Mouse (Mus musculus) neural tube, embryonic 11.5 days (tissue): ENCODE results near the gene Tob2. TPM values are rescaled to one million over a fixed set of nuclear protein-coding genes. Genes with fewer than 3 reads are reported as not detected.

Source experiments
- ATAC-seq: fragments of 200-750 bp; cut with Nextera tagmentation; 2 replicates; pipeline ENCODE4 v1.8.0; 2017; ENCODE audit warnings: moderate number of reproducible peaks, mild to moderate bottlenecking, moderate TSS enrichment, moderate library complexity; ENCODE audit not compliant: insufficient read depth, low FRiP score, low TSS enrichment
- DNase-seq: peaks from one replicate; pipeline ENCODE4 v3.0.0-alpha.2; 2015; ENCODE audit warnings: low spot score
- H3K27ac ChIP-seq: fragments of 300-500 bp; sonication (generic); 2 replicates; pipeline ENCODE4 v1.5.1; 2014; ENCODE audit warnings: low read depth, mild to moderate bottlenecking, low read length
- H3K27me3 ChIP-seq: fragments of 300-500 bp; sonication (generic); 2 replicates; pipeline ENCODE4 v1.6.1; 2014; ENCODE audit warnings: mild to moderate bottlenecking, low read length, mixed read lengths; ENCODE audit not compliant: control insufficient read depth, insufficient read depth
- H3K36me3 ChIP-seq: fragments of 300-500 bp; sonication (generic); 2 replicates; pipeline ENCODE4 v1.6.1; 2014; ENCODE audit warnings: mild to moderate bottlenecking, low read length, moderate library complexity, mixed read lengths; ENCODE audit not compliant: control insufficient read depth, insufficient read depth
- H3K4me1 ChIP-seq: fragments of 300-500 bp; sonication (generic); 2 replicates; pipeline ENCODE4 v1.6.1; 2014; ENCODE audit warnings: low read length, mixed read lengths; ENCODE audit not compliant: control insufficient read depth, insufficient read depth
- H3K4me2 ChIP-seq: fragments of 300-500 bp; sonication (generic); 2 replicates; pipeline ENCODE4 v1.6.1; 2014; ENCODE audit warnings: low read depth, mild to moderate bottlenecking, moderate library complexity
- H3K4me3 ChIP-seq: fragments of 300-500 bp; sonication (generic); 2 replicates; pipeline ENCODE4 v1.5.1; 2014; ENCODE audit warnings: low read depth, low read length
- H3K9ac ChIP-seq: fragments of 300-500 bp; sonication (generic); 2 replicates; pipeline ENCODE4 v1.6.1; 2014; ENCODE audit warnings: mild to moderate bottlenecking, low read length
- H3K9me3 ChIP-seq: fragments of 300-500 bp; sonication (generic); 2 replicates; pipeline ENCODE4 v1.6.1; 2016; ENCODE audit warnings: low read length; ENCODE audit not compliant: control insufficient read depth
- WGBS: fragments of 180-500 bp; shearing (Covaris S2); extraction: QIAGEN DNeasy Blood & Tissue Kit; methylation state at CpG from one replicate; pipeline ENCODE4 v1.1.7; 2014; 5-methylcytosine and 5-hydroxymethylcytosine counted together
- polyA plus RNA-seq: library from polyadenylated mRNA; unstranded; fragments of >200 nt; fragmentation: Nextera tagmentation; extraction: Ambion mirVana; gene quantifications from 2 replicates; pipeline ENCODE4 v1.2.1, GENCODE M21; 2014

Tob2 gene
- polyA plus RNA-seq, 1 experiment from 2014 or later: 15.9 TPM

DNA sequence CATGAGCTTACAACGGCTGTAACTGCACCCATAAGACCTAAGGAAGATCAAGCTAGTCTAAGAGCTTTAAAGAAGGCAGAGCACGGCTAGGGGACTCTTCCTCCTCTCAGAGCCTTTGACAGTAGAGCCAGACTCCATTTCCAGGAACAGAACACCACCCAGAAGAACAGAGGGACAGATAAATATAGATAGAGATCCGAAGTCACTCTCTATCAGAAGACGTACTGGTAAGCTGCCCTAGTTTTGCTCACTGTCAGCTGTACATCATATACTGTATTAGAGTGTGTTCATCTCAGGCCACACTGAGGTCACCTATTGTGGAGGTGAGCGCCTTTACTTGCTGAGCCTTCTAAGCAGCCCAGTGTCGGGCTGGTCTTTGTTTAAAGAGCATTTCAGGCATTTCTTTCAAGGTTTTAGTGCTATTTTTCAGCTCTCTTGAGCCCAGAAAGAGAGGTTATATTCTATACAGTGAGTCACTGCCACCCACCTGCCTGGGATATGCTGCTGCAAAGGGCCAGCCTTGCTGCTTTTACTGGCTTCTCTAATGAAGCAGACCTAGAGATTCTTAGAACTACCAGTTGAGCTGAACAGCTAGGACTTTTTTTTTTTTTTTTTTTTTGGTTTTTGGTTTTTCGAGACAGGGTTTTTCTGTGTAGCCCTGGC lies 32.7 kb upstream of the Tob2 start:
- ATAC-seq (no peak), DNase-seq (no peak)
- Histone ChIP-seq H3K4me2 (no peak overlapping the region), H3K27ac (no peak overlapping the region), H3K4me3 (no peak overlapping the region), H3K4me1 (no peaks in the 10 kb centered on the region), H3K27me3 (no peaks in the 10 kb centered on the region), H3K36me3 (peaks cover 5% of the 10 kb centered on the region), H3K9ac (no peak overlapping the region), H3K9me3 (no peaks in the 10 kb centered on the region)
- WGBS: 91% methylated on average over 7 of the region's 7 CpGs

DNA sequence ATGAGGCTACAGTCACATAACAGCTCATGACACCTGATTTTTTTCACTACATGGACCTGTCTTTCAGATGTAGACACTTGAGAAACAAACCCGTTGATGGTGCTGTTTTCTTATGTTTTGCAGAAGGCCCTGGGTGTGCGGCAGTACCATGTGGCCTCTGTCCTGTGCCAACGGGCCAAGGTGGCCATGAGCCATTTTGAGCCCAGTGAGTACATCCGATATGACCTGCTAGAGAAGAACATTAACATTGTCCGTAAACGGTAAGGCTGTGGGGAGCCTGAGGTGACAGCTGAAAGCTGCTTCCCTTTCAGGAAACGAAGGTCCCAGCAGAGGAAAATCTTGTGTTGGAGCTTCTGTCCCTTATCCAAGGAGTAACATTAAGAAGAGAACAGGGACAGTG lies 30.6 kb upstream of the Tob2 start:
- Histone ChIP-seq H3K27me3 (no peaks in the 10 kb centered on the region), H3K9ac (no peak overlapping the region), H3K9me3 (no peaks in the 10 kb centered on the region), H3K4me2 (no peak overlapping the region), H3K4me3 (no peak overlapping the region), H3K36me3 (peaks cover 2% of the 10 kb centered on the region), H3K4me1 (no peaks in the 10 kb centered on the region), H3K27ac (no peak overlapping the region)
- ATAC-seq (no peak), DNase-seq (no peak)
- 93% methylated on average over 7 of the region's 7 CpGs for WGBS

DNA sequence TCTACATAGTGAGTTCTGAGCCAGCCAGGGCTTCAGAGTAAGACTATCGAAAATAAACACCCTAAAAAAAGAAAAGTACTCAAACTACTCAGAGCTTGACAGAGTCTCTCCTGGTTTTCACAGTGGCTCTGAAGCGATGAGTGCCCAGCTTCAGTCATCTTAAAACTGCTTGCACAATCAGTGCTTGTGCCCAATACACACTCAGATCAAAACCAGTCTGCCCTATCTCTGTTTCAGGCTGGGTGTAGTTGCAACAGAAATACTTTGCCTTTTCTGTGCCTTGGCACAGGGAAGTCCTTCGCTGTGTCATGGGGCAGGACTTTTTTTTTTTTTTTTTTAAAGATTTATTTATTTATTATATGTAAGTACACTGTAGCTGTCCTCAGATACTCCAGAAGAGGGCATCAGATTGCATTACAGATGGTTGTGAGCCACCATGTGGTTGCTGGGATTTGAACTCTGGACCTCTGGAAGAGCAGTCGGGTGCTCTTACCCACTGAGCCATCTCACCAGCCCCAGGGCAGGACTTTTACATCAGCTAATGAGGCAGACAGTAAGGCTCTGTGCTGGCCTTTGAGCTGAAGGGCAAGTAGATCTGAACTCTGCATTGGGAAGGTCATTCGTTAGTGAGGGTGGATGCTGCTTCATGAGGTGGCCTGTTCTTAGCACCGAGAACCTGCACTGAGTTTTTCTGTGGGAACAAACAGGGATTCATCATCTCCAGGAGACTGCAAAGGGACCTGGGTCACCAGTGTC lies 28.4 kb upstream of the Tob2 start:
- Histone ChIP-seq H3K4me3 (no peak overlapping the region), H3K4me2 (no peak overlapping the region), H3K27me3 (no peaks in the 10 kb centered on the region), H3K9me3 (no peaks in the 10 kb centered on the region), H3K27ac (no peak overlapping the region), H3K9ac (no peak overlapping the region), H3K4me1 (no peaks in the 10 kb centered on the region), H3K36me3 (peaks cover 2% of the 10 kb centered on the region)
- WGBS: 96% methylated on average over 6 of the region's 6 CpGs
- DNase-seq: no peak
- no peak for ATAC-seq

DNA sequence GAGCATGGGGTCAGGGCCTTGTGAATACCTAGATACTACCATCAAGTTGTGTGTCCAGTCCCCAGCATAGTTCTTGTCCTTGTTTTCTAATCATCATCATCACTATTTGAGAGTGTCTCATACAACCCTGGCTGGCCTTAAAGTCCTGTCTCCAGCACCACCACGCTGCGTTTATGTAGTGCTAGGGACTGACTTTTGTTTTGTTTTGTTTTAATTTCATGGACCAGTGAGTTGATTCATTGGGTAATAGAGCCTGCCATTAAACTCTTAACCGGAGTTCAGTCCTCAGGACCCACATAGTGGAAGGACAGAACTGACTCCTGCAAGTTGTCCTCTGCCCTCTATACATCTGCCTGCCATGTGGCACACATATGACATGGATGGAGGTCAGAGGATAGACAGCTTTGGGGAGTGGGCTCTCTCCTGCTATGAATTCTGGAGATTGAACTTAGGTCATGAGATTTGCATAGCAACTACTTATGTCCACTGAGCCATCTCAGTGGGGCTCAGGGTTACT lies 26.9 kb upstream of the Tob2 start:
- ATAC-seq (no peak), DNase-seq (no peak)
- no peak overlapping the region for H3K9ac ChIP-seq
- no peaks in the 10 kb centered on the region for H3K9me3 ChIP-seq
- H3K36me3 ChIP-seq: peaks cover 2% of the 10 kb centered on the region
- H3K4me2 ChIP-seq: no peak overlapping the region
- H3K27me3 ChIP-seq: no peaks in the 10 kb centered on the region
- H3K27ac ChIP-seq: no peak overlapping the region
- H3K4me3 ChIP-seq: no peak overlapping the region
- WGBS: 76% methylated on average over 3 of the region's 3 CpGs
- no peaks in the 10 kb centered on the region; the same call in 1 of the 2 replicates for H3K4me1 ChIP-seq

DNA sequence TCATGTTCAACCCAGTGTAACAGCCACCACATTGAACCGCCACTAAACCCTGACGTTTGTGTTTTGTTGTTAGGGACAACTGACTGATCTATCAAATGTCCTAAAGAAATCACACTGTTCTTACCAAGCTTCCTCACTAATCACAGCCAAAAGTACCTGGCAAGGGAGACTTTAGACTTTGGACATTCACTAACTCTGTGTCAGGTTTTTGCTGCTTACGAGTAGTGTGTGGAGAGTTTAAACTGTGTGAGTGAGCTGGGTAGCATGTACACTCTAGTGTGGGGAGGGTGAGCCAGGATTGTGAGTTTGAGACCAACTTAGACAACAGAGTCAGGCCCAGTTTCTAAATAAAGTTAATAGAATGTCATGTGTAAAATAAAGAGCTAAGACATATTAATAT lies 23.8 kb upstream of the Tob2 start:
- no peak overlapping the region for H3K4me3 ChIP-seq
- H3K4me1 ChIP-seq: peaks cover 2% of the 10 kb centered on the region; the same call in 1 of the 2 replicates
- H3K9me3 ChIP-seq: no peaks in the 10 kb centered on the region
- H3K4me2 ChIP-seq: no peak overlapping the region
- no peaks in the 10 kb centered on the region for H3K27me3 ChIP-seq
- no peaks in the 10 kb centered on the region; the same call in 1 of the 2 replicates for H3K36me3 ChIP-seq
- DNase-seq: no peak
- no peak overlapping the region for H3K9ac ChIP-seq
- 95% methylated on average over 3 of the region's 3 CpGs for WGBS
- no peak for ATAC-seq
- no peak overlapping the region for H3K27ac ChIP-seq

DNA sequence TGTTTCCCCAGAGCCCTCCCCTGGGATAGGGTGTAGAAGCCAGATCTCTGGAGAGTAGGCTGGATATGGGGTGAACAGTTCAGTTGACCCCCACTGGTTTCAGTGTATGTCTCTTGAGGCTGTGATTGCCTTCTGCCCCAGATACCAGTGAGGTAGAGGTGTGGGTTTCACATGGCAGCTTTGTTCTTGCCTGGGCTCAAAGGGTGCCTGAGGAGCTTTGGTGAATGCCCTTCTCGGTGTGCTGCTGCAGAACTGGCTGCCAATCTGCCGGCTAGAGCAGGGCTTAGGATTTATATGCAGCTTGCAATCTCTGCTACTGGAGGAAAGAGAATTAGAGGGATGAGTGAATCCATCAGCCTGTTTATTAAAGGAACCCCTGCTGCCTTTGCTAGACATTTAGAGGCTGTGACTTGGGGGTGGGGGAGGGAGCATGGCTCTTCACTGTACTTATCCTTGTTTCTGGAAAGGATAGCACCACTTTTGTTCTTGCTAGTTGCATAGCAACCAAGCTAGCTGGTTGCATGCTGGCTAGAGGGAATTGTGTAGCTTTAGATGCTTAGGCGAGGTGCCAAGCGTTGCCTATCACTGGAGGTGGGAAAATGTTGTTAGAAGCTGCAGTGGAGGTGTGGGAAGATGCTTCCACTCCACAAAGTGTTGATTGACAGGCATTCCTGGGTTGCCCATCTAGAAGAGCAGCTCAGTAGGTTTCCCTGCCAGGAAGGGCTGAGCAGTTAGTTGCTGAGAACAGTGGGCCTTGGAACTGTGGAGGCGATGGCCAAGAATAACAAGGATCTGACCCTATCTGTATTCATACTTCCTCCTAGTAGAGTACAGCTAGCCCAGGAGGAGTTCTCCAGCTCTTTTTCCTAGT lies 21.2 kb upstream of the Tob2 start:
- Histone ChIP-seq H3K9ac (no peak overlapping the region), H3K27ac (no peak overlapping the region), H3K27me3 (no peaks in the 10 kb centered on the region), H3K9me3 (no peaks in the 10 kb centered on the region), H3K4me1 (peaks cover 2% of the 10 kb centered on the region; the same call in 1 of the 2 replicates), H3K4me3 (no peak overlapping the region), H3K4me2 (no peak overlapping the region), H3K36me3 (no peaks in the 10 kb centered on the region; the same call in 1 of the 2 replicates)
- 72% methylated on average over 5 of the region's 5 CpGs for WGBS
- peak; percentile 17 for DNase-seq
- ATAC-seq: no peak

DNA sequence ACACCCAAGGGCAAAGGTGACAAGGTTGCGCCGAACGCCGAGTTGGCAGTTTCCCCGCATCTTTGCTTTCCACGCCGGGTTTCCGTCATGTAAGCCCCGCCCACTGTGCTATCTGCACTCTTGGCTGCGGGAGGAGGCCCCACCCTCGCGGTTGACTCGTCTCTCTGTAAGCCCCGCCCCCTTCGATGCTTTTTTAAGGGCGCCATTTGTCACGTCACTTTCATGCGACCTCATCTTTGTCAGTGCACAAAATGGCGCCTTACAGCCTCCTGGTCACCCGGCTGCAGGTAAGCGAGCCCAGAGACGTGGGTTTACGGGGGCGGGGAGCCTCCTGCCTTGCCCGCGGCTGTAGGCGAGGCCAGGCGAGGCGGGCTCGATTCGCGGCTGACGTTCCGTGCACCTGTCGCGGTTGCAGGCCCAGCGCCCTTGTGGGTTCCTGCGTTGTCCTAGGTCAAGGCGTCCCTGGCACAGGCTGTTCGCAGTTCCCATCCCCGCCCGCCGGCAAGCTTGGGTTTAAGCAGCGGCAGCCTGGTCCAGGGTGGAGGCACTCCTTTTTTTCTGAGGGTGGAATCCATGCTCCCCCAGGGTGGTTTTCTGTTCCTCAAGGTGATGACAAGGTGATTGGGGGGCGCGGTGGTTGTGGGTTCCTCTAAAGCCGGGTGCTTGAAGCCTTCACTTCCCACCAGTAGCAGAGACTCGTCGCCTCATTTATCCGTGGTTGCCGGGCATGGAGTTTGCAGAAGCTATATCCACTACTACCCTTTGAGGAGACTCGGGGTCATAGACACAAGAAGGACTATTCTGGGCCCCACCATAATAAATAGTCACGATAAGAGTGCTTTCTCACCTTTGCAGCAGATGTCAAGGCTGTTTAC lies 13.9 kb upstream of the Tob2 start, which contains the start of gene Aco2:
Aco2 (plus strand) TSS at position 48 of the 875 bp plus-strand sequence.
- ATAC-seq: peak; percentile 80
- peak within 1 kb of the TSS; percentile 86 for H3K4me3 ChIP-seq
- H3K4me2 ChIP-seq: peak within 1 kb of the TSS; percentile 84
- H3K9me3 ChIP-seq: no peaks in the 10 kb centered on the region
- peaks cover 8% of the 10 kb centered on the region for H3K4me1 ChIP-seq
- no peaks in the 10 kb centered on the region for H3K27me3 ChIP-seq
- H3K9ac ChIP-seq: peak within 1 kb of the TSS; percentile 85
- H3K27ac ChIP-seq: peak within 1 kb of the TSS; percentile 91
- peaks cover 14% of the 10 kb centered on the region; the same call in 1 of the 2 replicates for H3K36me3 ChIP-seq
- DNase-seq: peak; percentile 97
- WGBS: under 1% methylated on average over 53 of the region's 53 CpGs
